Mouse (Mus musculus): ENCODE results near the gene Tcte2.
"Not testable (repeated sequence)": the region's sequence is repeated elsewhere in the genome, so short reads cannot be mapped to it uniquely, and the experiment has no call there.

Gene Tcte2

DNA sequence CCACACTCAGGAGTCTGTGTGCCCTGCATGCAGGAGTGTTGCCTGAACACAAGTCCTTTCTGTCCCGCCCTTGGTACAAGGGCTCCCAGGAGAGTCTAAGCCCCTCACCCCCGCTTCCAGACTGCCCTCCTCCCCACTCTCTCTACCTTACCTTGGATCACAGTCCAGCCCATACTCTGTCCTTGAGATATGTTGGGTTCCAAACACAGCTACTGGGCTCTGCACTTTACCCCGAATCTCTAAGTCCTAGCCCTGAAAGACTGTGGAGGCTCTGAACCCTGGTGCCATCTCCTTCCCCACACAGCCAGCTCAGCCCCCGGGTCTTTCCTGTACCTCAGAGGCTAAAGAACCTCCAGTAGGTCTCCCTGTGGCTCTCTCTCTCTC lies 78.6 kb downstream of the Tcte2 start:
- no peak for DNase-seq (ENCODE audit: low spot score)

DNA sequence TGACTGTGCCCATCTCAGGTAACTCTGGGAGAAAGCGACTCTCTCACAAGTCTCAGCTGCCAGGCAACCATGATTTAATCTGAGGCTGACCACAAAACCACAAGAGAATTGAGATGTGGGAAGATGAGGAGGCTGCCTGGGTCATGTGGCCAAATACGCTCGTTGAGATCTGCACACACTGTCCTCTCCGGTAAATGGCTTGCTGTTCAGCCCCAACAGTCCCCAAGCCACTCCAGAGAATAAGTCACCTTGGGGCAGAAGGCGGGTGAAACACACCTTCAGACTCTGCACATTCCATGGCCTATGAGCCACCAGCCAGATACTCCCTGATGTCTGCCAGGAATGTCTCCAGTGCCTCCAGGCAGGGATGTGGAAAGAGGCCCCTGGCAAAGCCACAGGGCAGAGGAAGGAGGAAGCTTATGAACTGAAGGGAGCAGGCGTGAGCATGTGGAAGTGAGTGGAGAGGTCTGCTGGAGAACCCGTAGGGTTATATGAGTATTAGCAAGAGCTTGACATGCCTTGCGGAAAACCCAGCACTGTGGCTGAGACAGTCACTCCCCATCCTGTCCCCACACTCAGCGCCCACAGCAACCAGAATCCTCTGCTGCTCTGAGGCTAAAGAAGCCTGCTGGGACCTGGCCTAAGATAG lies 79.1 kb downstream of the Tcte2 start:
- DNase-seq (ENCODE audit: low spot score): no peak

DNA sequence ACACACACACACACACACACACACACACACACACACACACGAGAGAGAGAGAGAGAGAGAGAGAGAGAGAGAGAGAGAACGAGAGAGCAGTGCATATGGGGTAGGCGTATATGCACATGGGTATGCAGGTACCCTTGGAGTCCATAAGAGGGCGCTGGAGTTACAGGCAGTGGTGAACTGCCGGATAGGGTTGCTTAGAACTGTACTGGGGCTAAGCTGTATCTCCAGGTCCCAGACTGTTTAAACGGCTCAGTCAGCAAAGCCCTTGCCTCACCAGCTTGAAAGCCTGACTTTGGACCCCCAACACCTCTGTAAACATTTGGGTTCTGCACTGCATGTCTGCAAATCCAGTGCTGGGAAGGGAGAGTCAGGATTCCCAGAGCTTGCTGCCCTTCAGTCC lies 79.9 kb downstream of the Tcte2 start:
- DNase-seq (ENCODE audit: low spot score): no peak

DNA sequence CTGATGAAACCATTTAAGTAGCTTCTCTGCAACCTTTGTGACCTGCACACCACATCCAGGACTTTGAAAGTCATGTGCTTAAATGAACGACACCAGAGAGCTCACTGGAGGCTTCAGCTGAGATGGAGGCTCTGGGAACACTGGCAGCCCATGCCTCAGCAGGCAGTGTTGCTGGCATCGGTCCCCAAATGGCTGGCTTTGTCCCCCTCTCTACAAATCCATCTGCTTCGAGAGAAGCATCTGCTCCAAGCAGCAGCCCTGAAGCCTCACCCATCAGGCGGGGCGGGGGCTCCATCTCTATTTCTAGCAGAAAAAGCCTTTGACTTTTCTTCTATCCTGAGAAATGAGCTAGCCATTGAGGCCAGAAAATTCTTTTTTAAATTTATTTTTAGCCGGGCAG lies 80.5 kb downstream of the Tcte2 start:
- DNase-seq (ENCODE audit: low spot score): no peak

DNA sequence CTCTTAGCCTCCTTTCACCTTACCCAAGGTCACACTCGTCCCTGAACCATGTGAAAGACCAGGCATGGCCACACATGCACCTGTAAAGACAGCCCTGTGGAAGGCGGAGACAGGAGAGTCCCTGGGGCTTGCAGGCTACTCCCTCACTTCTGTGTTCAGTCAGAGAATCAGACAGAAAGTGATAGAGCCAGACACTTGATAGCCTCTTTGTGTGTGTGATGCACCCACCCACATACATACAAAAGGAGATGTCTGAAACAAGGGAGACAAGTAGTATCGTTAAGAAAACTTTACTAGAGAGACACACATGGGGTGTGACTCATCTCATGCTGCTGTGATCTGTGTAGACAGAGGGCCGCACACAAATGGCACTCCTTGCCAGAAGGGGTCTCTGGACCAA lies 81.3 kb downstream of the Tcte2 start:
- no peak for DNase-seq (ENCODE audit: low spot score)

DNA sequence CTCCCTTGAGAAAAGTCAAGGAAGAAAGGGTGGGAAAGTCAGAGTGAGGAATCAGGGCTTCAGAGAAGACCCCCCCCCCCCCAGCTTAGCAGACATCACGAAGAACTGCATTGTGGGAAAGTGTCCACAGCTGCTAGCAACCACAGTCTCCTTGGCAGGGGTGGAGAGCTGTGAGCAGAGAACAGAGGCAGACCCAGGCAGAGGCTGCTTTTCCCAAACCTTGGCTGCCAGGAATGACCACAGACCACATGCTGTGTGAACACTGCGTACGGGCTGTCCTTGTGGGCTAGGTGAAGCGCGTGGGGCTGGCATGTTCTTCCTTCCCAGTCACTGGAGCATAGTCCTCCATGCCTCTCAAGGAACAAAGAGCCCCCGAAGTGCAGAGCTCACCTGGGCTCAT lies 81.9 kb downstream of the Tcte2 start:
- no peak for DNase-seq (ENCODE audit: low spot score)

DNA sequence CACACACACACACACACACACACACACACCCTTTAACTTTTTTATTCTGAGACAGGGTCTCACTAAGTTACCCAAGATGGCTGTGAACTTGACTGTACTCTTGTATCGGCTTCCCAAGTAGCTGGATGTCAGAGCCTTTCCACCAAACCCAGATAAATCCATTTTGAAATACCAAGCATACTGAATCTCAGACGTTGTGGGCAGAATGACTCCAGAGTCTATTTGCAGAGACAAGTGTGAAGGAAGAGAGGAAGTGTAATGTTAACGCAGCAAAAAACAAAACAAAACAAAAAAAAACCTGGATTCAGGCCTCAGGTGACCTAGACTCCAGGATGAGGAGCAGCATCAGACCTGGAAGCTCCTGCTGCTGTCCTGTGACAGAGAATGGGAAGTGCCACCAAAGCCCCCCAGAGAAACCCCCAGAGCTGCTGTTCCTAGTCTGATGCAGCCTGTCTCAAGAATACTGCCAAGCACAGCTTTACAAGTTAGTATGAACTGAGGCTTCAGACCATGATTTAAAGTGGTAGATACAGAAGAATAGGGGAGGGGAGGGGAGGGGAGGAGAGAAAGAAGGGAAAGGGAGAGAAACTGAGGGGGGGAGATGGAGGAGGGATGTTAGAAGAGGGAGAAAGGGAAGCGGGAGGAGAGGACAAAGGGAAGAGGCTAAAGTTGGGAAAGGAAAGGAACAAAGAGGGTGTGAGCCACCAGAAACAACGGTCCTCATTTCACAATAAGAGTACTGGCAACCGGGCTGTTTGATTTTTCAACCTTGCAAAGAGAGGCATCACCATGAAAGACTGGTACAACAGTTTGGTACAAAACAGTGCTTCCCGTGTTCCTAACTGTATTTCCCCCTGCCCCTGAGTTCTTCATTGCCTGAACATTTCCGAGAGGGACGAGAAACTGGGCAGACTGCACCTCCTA lies 84.1 kb downstream of the Tcte2 start:
- DNase-seq (ENCODE audit: low spot score): no peak

DNA sequence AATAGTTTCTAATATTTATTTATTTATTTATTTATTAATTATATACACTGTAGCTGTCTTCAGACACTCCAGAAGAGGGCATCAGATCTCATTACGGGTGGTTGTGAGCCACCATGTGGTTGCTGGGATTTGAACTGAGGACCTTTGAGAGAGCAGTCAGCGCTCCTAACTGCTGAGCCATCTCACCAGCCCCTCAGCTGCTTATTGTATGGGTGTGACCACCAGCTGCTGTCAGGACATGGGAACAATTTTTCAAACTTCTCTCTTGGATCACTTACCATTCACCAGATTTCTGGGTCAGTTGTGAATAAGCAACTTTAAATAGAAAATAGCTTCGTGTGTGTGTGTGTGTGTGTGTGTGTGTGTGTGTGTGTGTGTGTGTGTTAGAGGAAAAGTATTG lies 85.5 kb downstream of the Tcte2 start:
- DNase-seq (ENCODE audit: low spot score): not testable (repeated sequence)

DNA sequence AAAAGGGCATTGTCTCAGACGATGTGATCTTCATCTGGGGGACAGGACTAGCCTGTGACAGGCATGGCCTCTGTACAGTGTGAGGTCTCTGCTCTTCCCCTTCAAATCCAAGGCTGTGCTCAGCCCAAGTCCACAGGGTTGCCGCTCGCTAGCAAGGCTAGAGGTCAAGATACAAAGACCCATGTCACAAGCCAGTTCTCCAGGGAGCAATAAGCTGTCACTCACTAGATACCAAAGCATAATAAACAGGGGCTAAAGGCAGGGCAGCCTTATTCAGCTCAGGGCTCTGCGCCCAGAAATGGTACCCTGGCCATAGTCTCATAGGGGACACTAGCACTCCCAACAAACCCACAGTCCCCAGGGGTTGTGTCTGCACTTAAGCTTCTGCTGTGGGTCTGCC lies 86.0 kb downstream of the Tcte2 start:
- no peak for DNase-seq (ENCODE audit: low spot score)

DNA sequence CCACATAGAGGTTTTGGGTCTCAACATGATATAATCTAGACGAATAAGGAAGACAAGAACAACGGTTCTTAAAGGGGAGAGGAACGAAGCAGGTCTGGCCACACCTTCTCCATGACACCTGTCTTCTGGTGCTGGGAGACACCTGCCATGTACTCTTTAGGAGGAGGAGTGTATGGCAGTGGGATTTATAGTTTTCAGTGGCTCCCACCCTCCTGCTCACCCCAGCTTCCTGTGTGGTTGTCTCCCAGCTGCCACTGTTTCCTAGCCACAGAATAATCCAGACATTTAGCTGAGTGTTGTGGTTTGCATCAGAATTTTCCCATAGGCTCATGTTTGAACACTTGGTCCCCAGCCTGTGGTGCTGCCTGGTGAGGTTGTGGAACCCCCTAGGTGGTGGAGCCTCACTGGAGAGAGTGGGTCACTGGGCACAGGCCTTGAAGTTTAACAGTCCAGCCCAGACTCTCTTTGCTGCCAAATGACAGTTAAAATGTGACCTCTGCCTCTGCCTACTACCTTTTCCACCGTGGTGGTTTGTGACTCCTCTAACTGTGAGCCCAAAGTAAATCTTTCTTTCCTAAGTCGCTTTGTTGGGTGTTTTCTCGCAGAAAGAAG lies 86.8 kb downstream of the Tcte2 start:
- no peak for DNase-seq (ENCODE audit: low spot score)

DNA sequence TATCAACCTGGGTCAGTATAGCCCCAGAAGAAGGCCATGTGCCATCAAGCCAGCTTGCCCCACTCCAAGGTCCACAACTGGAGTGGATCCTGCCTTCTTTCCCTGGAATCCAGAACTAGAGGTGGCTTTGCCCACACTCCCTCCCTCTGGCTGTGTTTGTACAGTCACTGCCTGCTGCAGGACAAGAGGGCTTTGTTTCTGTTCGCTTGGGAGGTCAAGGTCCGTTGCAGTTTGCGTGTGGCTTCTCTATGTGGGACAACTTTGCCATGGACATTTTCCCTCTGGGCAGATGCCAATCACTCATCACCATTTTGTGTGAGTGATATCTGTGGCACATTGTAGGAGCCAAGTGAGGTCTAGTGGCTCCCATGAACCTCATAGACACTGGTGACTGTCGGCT lies 89.9 kb downstream of the Tcte2 start:
- DNase-seq (ENCODE audit: low spot score): no peak

DNA sequence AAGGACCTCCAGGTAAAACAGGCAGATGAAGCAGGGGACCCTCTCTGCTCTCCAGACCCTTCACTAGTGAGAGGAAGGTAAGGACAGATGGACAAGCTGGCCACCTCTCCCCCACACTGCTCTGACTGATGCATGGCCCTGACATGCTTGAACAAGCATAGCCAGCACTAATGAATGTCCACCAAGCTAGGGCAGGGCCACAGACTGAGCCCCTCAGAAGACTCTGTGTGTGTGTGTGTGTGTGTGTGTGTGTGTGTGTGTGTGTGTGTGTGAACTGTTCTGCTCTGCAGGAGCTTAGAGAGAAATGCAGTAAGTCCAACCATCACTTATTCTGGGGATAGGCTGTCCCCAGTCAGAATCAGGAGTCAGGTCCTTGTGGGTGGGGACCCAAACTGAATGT lies 91.4 kb downstream of the Tcte2 start:
- DNase-seq (ENCODE audit: low spot score): no peak

DNA sequence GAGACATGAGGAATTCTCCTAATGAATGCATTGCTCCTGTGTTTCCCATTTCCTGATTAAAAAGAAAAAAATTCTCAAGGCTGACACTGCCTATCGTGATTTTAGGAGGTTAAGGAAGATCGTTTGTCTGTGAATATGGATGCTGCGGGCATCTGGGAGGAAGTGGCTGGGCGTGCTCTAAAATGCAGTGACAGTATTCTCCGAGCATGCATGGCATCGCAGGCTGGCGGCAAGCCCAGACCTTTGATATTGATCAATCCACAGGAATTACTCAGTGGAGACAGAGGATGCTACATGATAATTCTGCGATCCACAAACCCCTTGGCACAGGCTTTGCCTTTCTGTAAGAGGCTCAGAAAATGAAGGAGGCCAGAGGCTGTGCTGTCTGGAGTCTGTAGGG lies 92.4 kb downstream of the Tcte2 start:
- DNase-seq (ENCODE audit: low spot score): no peak

DNA sequence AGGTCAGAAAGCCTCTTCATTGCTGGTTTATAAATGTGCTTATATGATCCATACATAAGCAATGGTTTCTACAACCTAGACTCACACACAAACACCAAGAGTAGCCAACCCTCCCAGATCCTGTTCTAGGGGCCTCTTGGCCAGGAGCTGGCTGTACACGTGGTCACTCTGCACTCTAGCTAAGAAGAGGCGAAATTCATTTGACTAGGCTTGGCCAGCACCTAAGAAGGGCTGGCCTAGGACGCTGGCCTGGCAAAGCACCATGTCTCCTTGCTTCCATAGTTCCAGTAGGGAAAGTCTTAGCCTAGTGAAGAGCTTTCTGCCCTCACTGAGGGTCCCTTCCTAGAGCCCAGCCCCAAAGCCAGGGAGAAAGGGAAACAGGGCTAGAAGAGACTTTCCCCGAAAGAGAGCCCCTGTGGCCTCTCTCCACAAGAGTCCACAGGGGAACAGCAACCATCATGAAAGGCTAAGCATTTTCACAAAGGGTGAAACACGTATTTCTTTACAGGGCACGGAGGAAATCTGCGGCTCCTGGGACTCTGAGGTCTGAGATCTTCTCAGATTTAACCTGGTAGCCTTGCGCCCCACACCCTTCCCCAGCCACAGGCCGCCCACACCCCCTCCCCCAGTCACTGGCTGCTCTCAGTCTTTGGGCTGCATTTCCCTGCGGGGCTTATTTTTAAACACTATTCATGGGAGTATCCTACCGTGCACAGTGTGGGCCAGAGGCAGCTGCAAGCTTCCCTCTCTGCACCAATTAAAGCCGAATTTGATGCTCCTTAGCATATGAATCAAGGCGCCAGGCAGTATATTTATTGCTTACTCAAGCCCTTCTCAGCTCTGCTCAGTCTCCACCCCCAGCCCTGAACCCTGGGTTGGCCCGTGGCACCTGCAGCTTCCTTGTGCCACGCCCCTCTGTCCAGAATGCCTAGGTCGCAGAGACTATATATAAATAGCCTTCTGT lies 93.3 kb downstream of the Tcte2 start:
- DNase-seq (ENCODE audit: low spot score): no peak

DNA sequence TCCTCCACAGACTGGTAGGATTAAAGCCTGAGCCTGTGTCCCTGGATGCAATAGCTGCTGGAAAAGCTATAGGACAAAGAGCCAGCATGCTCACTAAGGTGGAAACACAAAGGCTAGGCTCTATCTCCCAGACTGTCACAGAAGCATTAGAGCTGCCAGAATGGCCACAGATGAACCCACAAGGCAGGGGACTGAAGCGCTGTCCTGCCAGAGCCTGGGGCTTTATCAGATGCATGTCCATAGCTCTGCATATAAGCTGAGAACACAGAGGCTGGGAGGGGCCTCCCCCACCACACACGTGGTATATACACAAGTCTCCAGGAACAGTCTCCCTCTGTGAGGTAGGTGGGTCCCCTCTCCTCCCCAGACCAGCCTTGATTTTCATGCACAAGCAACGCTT lies 94.6 kb downstream of the Tcte2 start:
- DNase-seq (ENCODE audit: low spot score): no peak

DNA sequence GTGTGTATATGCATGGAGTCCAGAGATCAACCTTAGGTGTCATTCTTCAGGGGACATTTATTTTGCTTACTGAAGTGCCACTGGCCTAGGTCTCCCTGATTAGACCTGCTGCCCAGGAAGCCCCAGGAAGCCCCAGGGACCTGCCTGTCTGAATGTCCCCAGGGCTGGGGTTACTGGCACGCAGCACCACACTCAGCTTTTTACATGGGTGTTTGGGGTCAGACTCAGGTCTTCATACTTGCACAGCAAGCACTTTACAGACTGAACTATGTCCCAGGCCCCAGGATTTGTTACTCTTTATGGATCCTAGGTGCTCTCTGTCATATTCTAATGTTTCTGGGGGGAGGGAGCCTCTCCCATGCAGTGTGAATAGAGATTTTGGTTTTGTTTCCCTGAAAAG lies 95.9 kb downstream of the Tcte2 start:
- DNase-seq (ENCODE audit: low spot score): no peak

DNA sequence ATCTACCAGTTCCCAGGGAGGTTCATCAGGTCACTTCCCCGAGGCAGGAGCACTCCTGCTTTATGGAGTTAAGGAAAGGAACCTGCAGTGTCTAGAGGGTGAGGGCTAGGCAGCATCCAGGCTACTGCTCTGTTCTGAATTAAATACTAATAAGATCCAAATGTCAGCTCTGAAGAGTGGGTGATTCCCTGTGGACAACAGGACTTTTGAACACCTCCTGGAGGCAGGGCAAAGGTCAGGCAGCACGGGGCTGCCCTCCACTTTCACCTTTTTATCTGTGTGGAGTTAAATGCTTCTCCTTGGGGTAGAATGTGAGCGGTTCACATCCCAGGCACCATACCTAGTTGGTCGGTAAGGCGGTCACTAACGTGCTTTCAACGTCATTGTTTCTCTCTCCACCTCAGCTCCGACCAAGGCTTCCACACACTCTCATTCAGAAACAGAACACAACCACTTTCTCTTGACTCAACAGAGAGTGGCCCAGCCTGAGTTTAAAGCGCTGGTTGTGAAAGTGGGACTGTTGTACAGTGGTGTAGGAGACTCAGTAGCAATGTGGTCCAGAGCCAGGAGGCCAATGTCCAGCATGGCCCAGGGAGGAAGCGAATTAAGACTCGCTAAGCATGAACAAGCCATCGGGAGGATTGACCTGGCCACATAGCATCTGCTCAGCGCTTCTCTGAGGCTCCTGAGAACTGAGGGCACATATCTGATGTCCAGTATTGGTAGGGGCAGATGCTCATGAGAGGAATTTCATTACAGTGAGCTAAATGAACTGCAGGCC lies 98.0 kb downstream of the Tcte2 start:
- no peak for DNase-seq (ENCODE audit: low spot score)

Measured in spleen, adult 12 weeks (tissue).